Mouse (Mus musculus): ENCODE measurements at regions not wholly inside any gene's neighbourhood (a gene's known extent, or its start where the extent isn't known, plus 50 kb on each side); places are given as distances from the start of the nearest gene placed in this dataset.

DNA sequence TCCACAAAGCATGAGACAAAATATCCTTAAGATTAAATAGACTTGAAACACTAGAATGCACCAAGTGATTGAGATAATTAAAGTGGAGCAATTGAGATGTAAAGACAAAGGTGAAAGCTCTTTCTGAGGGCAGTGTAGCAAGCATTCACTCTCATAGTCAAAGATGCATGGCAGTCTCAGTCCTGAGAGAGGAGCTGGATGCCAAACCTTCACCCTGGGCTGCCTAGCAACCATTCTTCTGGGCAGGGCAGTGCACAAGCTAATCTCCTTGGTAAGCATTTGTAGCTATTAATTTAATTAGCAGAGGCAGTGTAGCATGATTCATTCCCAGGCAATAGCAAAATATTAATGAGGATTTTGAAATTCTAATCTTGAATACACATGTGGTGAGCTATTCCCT is 1166.0 kb downstream of the D3Ertd751e start:
- no peak for DNase-seq (ENCODE audit: extremely low spot score in 1 of 2, low spot score in 1 of 2)

DNA sequence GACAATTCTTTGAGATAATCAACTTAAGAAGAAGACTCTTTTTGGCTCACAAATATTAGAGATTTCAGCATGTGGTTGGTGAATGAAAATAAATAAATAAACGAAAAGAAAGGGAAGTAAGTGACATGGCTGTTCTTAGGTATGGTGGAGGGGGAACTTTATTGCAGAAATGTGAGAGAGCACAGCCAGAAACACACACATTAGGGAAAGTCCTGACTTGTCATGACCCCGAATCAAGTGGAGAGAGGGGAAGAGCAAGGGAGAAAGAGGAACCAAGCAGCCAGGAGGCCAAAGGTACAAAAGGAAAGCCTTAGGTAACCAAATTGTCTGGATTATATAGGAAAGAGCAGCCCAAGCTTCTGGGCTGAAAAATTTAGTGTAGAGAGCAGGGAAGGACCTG is 1172.7 kb downstream of the D3Ertd751e start:
- no peak for DNase-seq (ENCODE audit: extremely low spot score in 1 of 2, low spot score in 1 of 2)

DNA sequence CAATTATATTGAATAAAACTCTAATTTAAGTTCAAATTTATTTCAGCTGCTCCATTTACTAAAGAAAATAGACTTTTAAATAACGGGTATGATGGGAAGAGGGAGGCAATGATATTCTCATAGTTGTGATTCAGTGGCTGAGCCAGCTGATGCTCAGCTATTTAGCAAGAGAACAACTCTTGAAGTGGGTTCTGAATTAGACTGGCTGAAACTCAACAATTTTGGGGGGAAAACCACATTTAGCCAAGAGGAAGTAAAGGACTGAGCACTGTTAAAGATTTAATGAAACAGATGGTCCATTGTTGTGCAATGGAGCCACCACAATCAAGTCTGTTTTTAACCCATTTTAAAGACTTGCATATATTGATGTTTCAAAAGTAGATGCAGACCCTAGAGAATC is 1193.0 kb downstream of the D3Ertd751e start:
- DNase-seq (ENCODE audit: extremely low spot score in 1 of 2, low spot score in 1 of 2), result peak in 1 of 2 experiments; percentile 2

DNA sequence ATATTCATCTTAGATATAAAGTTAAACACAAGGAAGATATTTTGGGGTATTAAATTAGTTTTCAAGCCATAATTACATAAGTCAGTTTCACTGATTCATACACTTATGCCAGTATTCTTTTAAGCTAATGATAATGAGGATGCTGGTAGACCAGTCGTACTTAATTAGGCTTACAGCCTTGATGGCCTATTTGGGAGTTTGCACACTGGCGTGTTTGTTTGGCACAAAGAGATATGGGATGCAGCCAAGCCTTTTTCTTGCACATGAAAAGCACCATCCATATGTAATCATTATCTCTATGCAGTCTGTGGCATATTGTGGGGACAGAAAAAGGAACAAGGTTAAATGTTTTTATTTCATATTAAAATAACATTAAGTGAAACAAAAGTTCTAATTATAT is 1234.7 kb downstream of the D3Ertd751e start:
- no peak for DNase-seq (ENCODE audit: extremely low spot score in 1 of 2, low spot score in 1 of 2)

Measured in frontal cortex, adult 2 months (tissue).